Mouse (Mus musculus) liver, embryonic 11.5 days (tissue): ENCODE data around the gene Fbxo31. TPM values are rescaled to one million over a fixed set of nuclear protein-coding genes. Genes with fewer than 3 reads are reported as not detected.

Experiments
- ATAC-seq: fragments of 200-750 bp; cut with Nextera tagmentation; replicated peaks from 2 replicates; pipeline ENCODE4 v1.8.0; 2017; ENCODE audit warnings: moderate number of reproducible peaks, mild to moderate bottlenecking, moderate TSS enrichment, moderate library complexity; ENCODE audit not compliant: low FRiP score
- DNase-seq: peaks from one replicate; pipeline ENCODE4 v3.0.0-alpha.2; 2017; ENCODE audit warnings: low spot score
- H3K27ac ChIP-seq: fragments of 300-500 bp; sonication (generic); 2 replicates; pipeline ENCODE4 v1.5.1; 2014; ENCODE audit warnings: mild to moderate bottlenecking, low read depth, low read length, control low read depth
- H3K27me3 ChIP-seq: fragments of 300-500 bp; sonication (generic); replicated peaks from 2 replicates; pipeline ENCODE4 v1.6.1; 2014; ENCODE audit warnings: low read length, mixed read lengths; ENCODE audit not compliant: control insufficient read depth, insufficient read depth
- H3K36me3 ChIP-seq: fragments of 300-500 bp; sonication (generic); 2 replicates; pipeline ENCODE4 v1.6.1; 2014; ENCODE audit warnings: mild to moderate bottlenecking, low read length, moderate library complexity, mixed read lengths; ENCODE audit not compliant: control insufficient read depth, insufficient read depth
- H3K4me1 ChIP-seq: fragments of 300-500 bp; sonication (generic); replicated peaks from 2 replicates; pipeline ENCODE4 v1.6.1; 2014; ENCODE audit warnings: low read length, mixed read lengths; ENCODE audit not compliant: control insufficient read depth, insufficient read depth
- H3K4me2 ChIP-seq: fragments of 300-500 bp; sonication (generic); 2 replicates; pipeline ENCODE4 v1.6.1; 2014; ENCODE audit warnings: mild to moderate bottlenecking, control low read depth, moderate library complexity
- H3K4me3 ChIP-seq: fragments of 300-500 bp; sonication (generic); 2 replicates; pipeline ENCODE4 v1.5.1; 2014; ENCODE audit warnings: low read depth, low read length, control low read depth
- H3K9ac ChIP-seq: fragments of 300-500 bp; sonication (generic); 2 replicates; pipeline ENCODE4 v1.6.1; 2014; ENCODE audit warnings: low read depth, low read length, control low read depth
- H3K9me3 ChIP-seq: fragments of 300-500 bp; sonication (generic); 2 replicates; pipeline ENCODE4 v1.6.1; 2016; ENCODE audit warnings: low read length, inconsistent platforms, mixed read lengths; ENCODE audit not compliant: control insufficient read depth
- WGBS: fragments of 180-500 bp; shearing (Covaris S2); extraction: QIAGEN DNeasy Blood & Tissue Kit; methylation state at CpG from one replicate; pipeline ENCODE4 v1.1.7; 2014; 5-methylcytosine and 5-hydroxymethylcytosine counted together
- polyA plus RNA-seq: library from polyadenylated mRNA; unstranded; fragments of >200 nt; fragmentation: Nextera tagmentation; extraction: Ambion mirVana; gene quantifications from 2 replicates; pipeline ENCODE4 v1.2.1, GENCODE M21; 2014

Gene Fbxo31
- polyA plus RNA-seq, 1 experiment from 2014 or later = 23.8 TPM

DNA sequence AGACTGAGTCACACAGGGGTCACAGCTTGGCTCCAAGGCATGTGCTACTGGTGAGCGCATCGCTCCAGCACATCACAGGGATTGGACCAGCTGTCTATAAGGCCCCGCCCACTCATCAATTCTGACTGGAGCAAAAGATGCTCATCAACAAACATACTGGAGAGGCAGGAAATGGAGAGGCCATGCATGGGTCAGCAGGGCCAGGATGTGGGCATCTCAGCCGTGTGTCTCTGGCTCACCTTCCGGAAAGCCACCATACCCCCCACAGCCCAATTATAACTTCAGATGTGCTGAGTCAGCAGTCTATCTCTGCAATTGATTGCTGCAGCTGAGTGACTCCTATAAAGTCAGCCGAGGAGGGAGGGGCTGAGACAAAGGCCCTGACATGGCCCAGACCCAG lies 10.3 kb downstream of the Fbxo31 start:
- ATAC-seq = no peak
- peaks cover 20% of the 10 kb centered on the region for H3K4me1 ChIP-seq
- no peak overlapping the region for H3K4me2 ChIP-seq
- no peak overlapping the region for H3K4me3 ChIP-seq
- H3K9me3 ChIP-seq = no peaks in the 10 kb centered on the region
- H3K27me3 ChIP-seq = no peaks in the 10 kb centered on the region
- 65% methylated on average over 6 of the region's 6 CpGs for WGBS
- H3K27ac ChIP-seq = no peak overlapping the region
- no peak for DNase-seq
- H3K36me3 ChIP-seq = no peaks in the 10 kb centered on the region; the same call in 1 of the 2 replicates
- H3K9ac ChIP-seq = no peak overlapping the region

DNA sequence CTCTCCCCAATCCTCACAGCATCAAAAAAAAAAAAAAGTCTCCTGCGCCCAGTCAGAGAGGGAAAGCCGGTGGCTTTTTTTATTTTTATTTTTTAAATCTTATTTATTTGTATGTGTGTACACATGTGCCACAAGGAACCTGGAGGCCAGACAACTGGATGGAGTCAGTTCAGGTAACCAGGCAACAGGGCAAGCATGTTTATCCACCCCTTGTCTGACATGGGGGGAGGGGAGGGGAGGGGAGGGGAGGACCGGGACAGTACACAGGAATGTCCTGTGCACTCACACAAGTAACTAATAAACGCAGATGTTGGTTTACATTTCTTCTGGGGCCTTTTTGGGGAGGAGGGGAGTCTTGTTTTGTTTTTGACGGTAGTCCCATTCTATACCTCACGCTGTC lies 14.9 kb downstream of the Fbxo31 start:
- no peaks in the 10 kb centered on the region for H3K27me3 ChIP-seq
- ATAC-seq = no peak

DNA sequence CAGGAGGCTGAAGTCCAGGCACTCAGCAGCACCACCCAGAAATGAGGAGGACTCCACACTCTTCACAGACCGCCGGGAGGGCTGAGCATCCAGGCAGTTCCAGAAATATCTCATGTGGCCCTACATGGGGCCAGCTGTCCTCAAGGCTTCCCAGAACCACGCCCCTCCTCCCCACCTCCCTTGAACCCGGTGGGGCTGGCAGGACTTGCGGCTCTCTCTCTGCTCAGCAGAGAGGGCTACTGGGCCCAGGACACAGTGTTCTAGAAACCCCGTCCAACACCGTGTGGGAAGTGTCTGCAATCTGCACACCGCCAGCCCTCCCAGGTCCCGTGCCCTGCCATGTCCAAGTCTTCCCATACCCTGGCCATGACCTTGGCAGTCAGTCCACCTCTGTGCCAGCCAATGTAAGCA lies 15.7 kb downstream of the Fbxo31 start:
- no peaks in the 10 kb centered on the region for H3K9me3 ChIP-seq
- H3K27ac ChIP-seq = no peak overlapping the region
- H3K36me3 ChIP-seq = peaks cover 7% of the 10 kb centered on the region
- H3K4me3 ChIP-seq = no peak overlapping the region
- H3K9ac ChIP-seq = no peak overlapping the region
- no peaks in the 10 kb centered on the region for H3K27me3 ChIP-seq
- DNase-seq = no peak
- ATAC-seq = no peak
- no peak overlapping the region for H3K4me2 ChIP-seq
- WGBS = 77% methylated on average over 9 of the region's 9 CpGs
- H3K4me1 ChIP-seq = 0 out of 2 replicates have a peak, but pooled peaks cover 5% of the 10 kb centered on the region

More for the DNA sequence above, 14.9 kb downstream of the Fbxo31 start:
- Histone ChIP-seq H3K36me3 (peaks cover 7% of the 10 kb centered on the region), H3K27ac (no peak overlapping the region), H3K4me3 (no peak overlapping the region), H3K4me1 (peaks cover 11% of the 10 kb centered on the region), H3K9me3 (no peaks in the 10 kb centered on the region), H3K4me2 (no peak overlapping the region), H3K9ac (no peak overlapping the region)
- WGBS = 79% methylated on average over 6 of the region's 6 CpGs
- no peak for DNase-seq

DNA sequence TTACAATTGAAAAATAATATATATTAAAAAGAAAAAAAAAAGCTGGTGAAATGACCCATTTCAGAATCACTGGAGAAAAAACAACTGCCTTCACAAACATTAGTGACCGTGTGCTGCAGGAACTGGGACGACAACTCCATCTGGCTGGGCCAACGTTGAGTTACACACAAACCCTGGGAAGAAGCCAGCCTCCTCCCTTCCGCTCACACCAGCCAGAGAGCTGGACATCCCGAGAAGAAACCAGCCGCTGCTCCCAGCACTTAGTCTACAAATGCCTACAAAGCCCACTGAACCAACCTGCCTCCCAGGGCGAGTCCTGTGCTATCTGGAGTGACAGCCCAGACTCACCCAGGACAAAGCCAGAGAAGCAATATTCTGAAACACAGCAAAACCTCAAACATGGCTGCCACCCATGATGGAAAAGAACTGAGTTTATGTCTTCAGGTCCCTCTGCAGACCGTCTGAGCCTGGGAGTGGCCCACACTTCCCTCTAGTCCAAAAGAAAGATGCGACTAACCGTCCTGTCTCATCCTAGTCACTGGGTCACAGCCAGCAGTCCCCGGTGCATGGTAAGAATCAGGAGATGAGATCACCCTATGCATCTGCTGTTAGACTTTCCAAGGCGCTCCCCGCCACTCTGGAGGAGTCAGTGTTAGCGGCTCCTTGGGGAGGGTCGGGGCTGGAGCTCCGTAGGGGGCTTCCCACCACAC lies 16.8 kb downstream of the Fbxo31 start:
- WGBS = 86% methylated on average over 16 of the region's 16 CpGs
- Histone ChIP-seq H3K9ac (no peak overlapping the region), H3K9me3 (no peaks in the 10 kb centered on the region), H3K36me3 (peaks cover 7% of the 10 kb centered on the region), H3K27ac (no peak overlapping the region), H3K27me3 (no peaks in the 10 kb centered on the region), H3K4me3 (no peak overlapping the region), H3K4me1 (0 out of 2 replicates have a peak, but pooled peaks cover 3% of the 10 kb centered on the region), H3K4me2 (no peak overlapping the region)
- ATAC-seq (no peak), DNase-seq (no peak)

DNA sequence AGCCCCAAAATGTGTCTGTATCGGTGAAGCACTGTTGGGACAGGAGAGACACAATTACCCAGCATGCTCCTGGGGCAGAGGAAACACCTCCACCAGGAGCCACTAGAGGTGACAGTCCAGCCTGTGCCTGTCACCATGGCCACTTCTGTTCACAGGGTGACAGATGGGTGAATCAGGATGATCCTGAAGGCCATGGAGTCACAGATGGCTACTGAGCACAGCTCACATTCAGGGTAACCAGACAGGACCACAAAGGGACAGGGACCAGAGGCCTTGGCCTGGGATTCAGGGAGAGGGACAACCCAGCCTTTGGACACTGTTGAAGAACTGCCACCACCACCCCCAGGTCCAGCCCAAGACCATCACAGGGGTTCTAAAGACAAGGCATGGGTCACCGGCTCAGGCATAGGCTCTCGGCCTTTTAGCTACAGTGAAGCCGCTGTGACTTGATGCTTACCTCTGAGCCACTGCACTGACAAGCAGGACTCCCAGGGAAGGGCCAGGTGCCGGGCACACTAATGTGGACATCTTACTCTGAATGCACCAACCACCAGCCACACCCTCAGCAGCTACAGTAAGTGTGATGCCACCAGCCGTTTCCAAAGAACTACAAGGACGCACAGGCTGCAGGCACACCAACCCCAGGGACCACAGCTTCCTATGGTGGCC lies 18.0 kb downstream of the Fbxo31 start:
- DNase-seq (no peak), ATAC-seq (no peak)
- Histone ChIP-seq H3K4me1 (0 out of 2 replicates have a peak, but pooled peaks cover 3% of the 10 kb centered on the region), H3K27me3 (no peaks in the 10 kb centered on the region), H3K27ac (no peak overlapping the region), H3K4me3 (no peak overlapping the region), H3K4me2 (no peak overlapping the region), H3K9ac (no peak overlapping the region), H3K36me3 (peaks cover 11% of the 10 kb centered on the region), H3K9me3 (no peaks in the 10 kb centered on the region)
- 94% methylated on average over 7 of the region's 7 CpGs for WGBS

DNA sequence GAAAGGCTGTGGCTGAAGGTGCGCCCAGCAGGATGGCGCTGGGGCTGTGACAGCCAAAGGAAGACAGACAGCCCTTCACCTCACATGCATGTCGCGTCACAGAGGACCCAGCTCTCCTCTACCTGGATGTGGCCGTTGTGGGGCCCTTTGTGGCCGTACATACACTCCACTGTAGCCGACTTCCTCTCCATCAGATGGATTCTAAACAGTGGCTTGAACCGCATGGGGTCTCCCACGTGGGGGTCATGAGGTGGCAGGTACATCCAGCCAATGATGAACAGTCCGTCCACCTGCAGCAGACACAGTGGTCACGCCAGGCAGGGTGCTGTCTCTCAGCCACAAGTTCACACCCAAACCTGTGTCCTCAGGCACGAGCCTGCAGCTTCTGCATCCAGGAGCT lies 18.8 kb downstream of the Fbxo31 start:
- Histone ChIP-seq H3K27ac (no peak overlapping the region), H3K4me2 (no peak overlapping the region), H3K9ac (no peak overlapping the region), H3K36me3 (peaks cover 17% of the 10 kb centered on the region), H3K4me3 (no peak overlapping the region), H3K9me3 (no peaks in the 10 kb centered on the region), H3K4me1 (0 out of 2 replicates have a peak, but pooled peaks cover 3% of the 10 kb centered on the region), H3K27me3 (no peaks in the 10 kb centered on the region)
- no peak for ATAC-seq
- no peak for DNase-seq
- 90% methylated on average over 12 of the region's 12 CpGs for WGBS

DNA sequence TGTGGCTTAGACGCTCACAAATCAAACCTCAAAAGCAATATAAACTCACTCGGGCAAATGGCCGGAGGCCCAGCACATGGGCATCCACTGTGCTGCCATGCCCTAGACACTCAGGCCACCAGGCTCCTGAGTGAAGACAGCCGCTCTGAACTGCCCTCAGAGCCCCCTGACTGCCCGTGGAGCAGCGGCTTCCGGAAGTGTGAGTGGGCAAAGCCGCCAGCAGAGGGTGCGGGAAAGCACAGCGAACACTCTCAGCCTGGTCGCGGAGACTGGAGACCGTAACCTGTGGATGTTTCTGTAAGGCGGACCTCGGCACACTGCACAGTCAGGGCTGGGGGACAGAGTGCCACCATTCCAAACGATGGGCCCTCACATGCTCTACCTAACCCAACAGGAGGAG lies 20.1 kb downstream of the Fbxo31 start:
- Histone ChIP-seq H3K9me3 (no peaks in the 10 kb centered on the region), H3K27ac (no peak overlapping the region), H3K9ac (no peak overlapping the region), H3K27me3 (no peaks in the 10 kb centered on the region), H3K4me3 (no peak overlapping the region), H3K4me1 (0 out of 2 replicates have a peak, but pooled peaks cover 3% of the 10 kb centered on the region), H3K36me3 (peaks cover 28% of the 10 kb centered on the region), H3K4me2 (no peak overlapping the region)
- 91% methylated on average over 16 of the region's 16 CpGs for WGBS
- no peak for DNase-seq
- ATAC-seq = no peak

DNA sequence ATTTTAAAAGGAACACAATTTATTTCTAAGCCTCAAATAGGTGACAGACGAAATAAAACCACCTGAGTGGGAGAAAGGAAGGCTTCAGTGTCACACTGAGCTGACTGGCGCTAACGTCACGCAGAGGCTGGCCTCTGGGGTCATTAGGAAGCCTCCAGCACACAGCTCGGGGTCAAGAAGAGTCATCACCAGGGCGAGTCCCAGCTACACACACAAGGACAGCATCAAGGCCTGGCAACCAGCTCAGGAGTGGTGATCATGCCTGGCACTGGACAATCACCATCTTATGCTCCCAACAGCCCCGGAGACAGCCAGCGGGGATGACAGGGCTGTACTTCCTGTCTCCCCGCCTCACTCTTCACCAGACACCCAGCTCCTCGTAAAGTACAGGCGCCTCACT lies 20.9 kb downstream of the Fbxo31 start:
- Histone ChIP-seq H3K36me3 (peaks cover 31% of the 10 kb centered on the region), H3K27me3 (no peaks in the 10 kb centered on the region), H3K4me3 (no peak overlapping the region), H3K9ac (no peak overlapping the region), H3K4me2 (no peak overlapping the region), H3K4me1 (0 out of 2 replicates have a peak, but pooled peaks cover 3% of the 10 kb centered on the region), H3K27ac (no peak overlapping the region), H3K9me3 (no peaks in the 10 kb centered on the region)
- no peak for ATAC-seq
- 90% methylated on average over 11 of the region's 11 CpGs for WGBS
- DNase-seq = no peak
